Mouse (Mus musculus) right cerebral cortex, postnatal 25 days (tissue): ENCODE data around the gene Fgfr2.
A peak's percentile ranks its signal among the peaks of the same experiment; 100 is the strongest.

Experiments
- DNase-seq: peaks from one replicate; pipeline ENCODE4 v3.0.0; 2022

Gene Fgfr2

GRCm38 (mm10) chr7:130288719-130289427, 2834.3 kb downstream of the Fgfr2 start:
- DNase-seq = no peak

- no peak for DNase-seq
Observed at GRCm38 (mm10) chr7:130288248-130288647, 2834.9 kb downstream of the Fgfr2 start.

- DNase-seq = no peak
Observed at GRCm38 (mm10) chr7:130278738-130279705, 2844.1 kb downstream of the Fgfr2 start.

GRCm38 (mm10) chr7:130278000-130278737, 2845.0 kb downstream of the Fgfr2 start:
- no peak for DNase-seq

- peak; percentile 52 for DNase-seq
Observed at GRCm38 (mm10) chr7:130273265-130273664, 2849.9 kb downstream of the Fgfr2 start.

- DNase-seq = no peak
Observed at GRCm38 (mm10) chr7:130270807-130271206, 2852.3 kb downstream of the Fgfr2 start.

GRCm38 (mm10) chr7:130269124-130269867, 2853.9 kb downstream of the Fgfr2 start:
- DNase-seq = no peak

DNA sequence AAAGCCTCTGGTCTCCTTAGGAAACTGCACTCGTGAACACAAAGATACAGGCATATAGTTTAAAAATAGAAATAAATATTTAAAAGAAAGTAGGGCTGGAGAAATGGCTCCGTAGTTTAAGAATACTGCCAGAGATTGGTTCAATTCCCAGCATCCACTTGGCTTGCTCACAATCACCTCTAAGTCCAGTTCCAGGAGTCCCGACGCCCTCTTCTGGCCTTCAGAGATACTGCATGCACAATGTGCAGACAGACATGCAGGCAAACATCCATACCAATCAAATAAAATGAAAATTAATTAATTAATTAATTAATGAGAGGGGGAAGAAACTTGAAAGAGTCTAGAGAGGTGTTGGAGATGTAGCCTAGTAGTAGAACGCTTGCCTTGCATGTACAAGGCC, 2856.1 kb downstream of the Fgfr2 start:
- no peak for DNase-seq

DNA sequence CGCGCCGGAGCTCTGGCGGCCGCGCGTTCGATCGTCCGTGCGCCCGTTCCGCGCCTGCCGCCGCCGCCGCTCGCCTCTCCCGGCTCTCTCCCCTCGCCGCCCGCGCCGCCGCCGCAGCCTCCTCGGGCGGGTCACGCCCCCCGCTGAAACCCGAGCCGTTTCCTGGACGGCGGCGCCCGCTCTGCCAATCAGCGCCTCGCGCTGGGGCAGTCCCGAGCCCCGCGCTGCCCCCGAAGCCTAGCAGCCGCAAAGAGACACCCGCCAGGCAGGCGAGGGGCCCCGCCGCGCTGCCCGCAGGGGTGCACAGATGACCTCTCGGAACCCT, 2857.0 kb downstream of the Fgfr2 start:
- peak; percentile 55 for DNase-seq

DNA sequence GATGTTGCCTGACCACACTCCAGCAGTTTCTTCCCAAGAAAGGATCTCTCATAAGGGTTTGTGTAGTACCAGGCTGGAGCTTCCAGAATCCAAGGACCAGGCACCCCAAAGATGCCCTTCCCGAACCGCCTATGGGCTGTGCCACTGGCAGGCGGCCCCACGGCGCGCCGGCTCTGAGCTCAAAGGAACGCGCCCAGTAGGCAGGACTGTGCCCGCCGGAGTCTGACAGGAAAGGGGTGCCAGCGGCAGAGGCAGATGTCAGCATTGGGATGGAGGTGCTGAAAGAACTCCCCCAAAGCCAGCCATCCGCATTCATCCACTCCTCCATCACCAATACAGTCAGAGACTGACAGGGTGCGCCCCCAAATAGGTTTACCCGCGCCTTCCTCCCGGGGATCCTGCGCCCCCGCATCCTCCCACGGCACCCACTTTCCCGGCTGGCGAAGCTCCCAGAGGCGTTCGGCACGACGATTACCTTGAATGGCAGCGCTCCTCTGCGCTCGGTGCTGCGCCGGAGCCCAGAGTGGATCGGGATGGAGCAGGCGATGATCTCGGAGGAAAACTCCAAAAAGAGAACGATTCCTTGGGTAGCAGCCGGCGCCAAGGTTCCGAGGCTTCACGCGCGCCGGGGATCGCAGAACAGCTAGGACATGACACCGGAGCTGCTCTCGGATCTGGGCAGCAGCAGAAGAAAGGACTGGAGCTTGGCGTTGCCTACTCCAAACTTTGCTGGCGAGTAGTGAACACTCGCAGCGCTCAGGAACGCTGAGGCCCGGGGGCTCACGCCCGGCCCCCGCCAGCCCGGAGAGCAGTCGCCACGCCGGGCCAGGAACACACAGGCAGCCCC, 2857.6 kb downstream of the Fgfr2 start:
- DNase-seq = peak; percentile 65

GRCm38 (mm10) chr7:130264616-130265318, 2858.4 kb downstream of the Fgfr2 start:
- DNase-seq = peak; percentile 56

- no peak for DNase-seq
Observed at GRCm38 (mm10) chr7:130263799-130264351, 2859.3 kb downstream of the Fgfr2 start.

DNA sequence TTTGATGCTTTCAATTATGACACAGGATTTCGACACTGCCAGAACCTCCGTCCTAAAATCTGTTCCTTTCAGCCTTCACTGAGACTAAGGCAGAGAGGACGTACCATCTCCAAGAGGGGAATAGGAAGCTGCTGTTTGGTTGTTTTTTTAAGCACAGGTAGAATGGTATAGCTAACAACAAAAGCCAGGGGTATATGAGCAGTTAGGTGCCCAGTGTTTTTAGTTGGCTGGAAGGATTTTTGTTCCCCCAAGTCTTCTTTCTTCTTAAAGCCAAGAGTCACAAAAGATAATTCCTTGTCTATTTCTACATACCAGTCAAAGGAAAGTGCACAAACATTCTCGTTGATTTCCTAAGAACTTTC, 2859.9 kb downstream of the Fgfr2 start:
- no peak for DNase-seq

- DNase-seq = no peak
Observed at GRCm38 (mm10) chr7:130262528-130263232, 2860.5 kb downstream of the Fgfr2 start.

DNA sequence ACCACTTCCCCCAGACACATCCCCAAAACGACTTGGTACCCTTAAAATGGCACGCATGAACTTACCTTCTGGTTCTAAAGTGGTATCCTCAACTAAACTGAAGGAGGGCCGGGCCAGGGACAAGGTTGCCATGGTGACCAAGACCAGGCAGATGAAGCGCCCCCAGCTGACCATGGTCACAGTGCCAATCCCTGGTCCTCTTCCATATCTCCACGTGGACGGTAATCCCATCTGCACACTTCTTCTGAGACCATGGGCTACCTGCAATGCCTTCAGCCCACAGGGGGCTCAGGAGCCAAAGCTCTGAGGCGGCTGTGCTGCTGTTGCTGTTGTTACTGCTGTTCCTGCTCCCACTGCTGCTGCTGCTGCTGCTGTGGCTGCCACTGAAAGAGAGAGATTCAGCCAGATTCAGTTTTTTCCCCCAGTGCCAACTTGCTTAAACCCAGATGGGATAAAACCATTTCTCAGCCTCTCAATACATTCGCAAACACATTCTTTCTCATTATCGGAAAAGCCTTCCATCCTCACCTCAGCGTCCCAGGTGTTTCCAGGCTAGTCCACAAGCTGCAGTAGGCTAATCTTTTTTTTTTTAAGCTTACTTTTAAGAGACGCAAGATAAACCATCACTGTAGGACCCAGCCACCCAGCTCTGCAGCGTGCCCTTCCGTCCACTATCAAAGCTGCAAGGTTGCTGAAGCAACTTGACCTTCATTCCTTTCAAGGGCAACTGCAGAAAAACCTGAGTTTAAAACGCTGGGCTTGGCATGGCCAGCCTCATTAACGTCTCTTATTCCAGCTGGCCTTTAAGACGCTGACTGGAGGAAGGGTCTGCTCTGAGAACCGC, 2861.2 kb downstream of the Fgfr2 start:
- DNase-seq = no peak

DNA sequence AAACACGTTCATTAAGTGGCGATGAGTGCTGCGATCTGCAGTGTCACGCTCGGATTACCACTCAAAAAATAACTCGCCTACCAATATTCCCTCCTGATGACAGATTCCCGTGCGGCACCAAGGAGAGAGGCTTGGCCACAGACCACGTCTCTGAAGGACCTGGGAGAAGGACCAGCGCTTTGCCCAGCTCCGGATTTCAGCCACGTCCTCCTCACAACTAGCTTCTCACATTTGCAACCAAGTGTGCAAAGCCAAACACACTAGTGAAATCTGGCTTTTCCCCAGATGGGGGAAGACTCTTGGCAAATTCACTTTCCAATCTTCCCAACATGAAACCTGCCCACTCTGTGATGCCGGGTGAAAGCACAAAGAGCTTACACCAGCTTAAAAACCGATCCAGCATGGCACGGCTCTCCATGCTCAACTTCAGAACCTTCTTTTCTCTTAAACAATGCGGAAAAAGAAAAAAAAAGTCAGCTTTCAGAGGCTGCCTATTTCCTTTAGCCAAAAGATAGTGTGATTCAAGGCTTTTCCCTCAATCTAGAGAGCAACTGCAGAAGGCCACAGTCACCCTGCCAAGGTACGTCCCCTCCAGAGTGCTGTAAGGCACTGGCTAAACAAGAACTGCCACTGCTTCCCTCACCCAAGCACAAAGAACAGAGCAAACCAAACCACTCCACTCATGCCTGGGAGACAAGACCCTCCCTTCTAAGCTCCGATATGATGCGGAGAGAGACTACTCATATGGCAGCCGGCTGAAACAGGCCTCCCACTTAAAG, 2862.1 kb downstream of the Fgfr2 start:
- no peak for DNase-seq

DNA sequence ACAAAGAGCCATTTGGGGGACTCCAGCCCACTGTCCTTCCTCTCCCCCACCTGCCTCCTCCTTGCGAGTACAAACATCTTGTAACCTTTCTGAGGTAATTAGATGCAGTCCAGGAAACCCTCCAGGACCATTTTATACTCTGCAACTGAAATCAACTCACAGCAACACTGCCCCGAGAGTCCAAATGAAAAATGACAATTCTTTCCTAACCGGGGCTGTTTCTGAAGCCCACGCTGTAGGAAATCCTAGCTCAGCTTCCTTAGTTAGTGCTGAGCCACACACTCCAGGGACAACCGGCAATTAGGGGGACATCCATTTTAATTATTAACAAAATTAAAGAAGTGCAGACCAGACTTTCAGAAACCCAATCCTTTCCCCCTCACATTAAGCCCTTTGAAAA, 2863.1 kb downstream of the Fgfr2 start:
- no peak for DNase-seq

- no peak for DNase-seq
Observed at GRCm38 (mm10) chr7:130258704-130259295, 2864.3 kb downstream of the Fgfr2 start.
